Mouse (Mus musculus): ENCODE measurements around the gene Cacna1g. TPM values are rescaled to one million over a fixed set of nuclear protein-coding genes. Genes with fewer than 3 reads are reported as not detected.

Gene Cacna1g
- total RNA-seq, 2 experiments from 2014 or later: 18.7 to 22.7 TPM

GRCm38 (mm10) chr11:94449886-94450285 lies 24.1 kb downstream of the Cacna1g start:
- DNase-seq (ENCODE audit: low spot score in 2 of 2): no peak

GRCm38 (mm10) chr11:94449239-94449638 lies 24.8 kb downstream of the Cacna1g start:
- no peak for DNase-seq (ENCODE audit: low spot score in 2 of 2)

GRCm38 (mm10) chr11:94447017-94447416 lies 27.0 kb downstream of the Cacna1g start:
- no peak for DNase-seq (ENCODE audit: low spot score in 2 of 2)

GRCm38 (mm10) chr11:94445300-94445699 lies 28.7 kb downstream of the Cacna1g start:
- no peak for DNase-seq (ENCODE audit: low spot score in 2 of 2)

GRCm38 (mm10) chr11:94444829-94445228 lies 29.2 kb downstream of the Cacna1g start:
- no peak for DNase-seq (ENCODE audit: low spot score in 2 of 2)

- DNase-seq (ENCODE audit: low spot score in 2 of 2): no peak
These were observed 32.2 kb downstream of the Cacna1g start for GRCm38 (mm10) chr11:94441752-94442151.

- DNase-seq (ENCODE audit: low spot score in 2 of 2): no peak
These were observed 32.9 kb downstream of the Cacna1g start for GRCm38 (mm10) chr11:94441122-94441521.

GRCm38 (mm10) chr11:94440421-94440820 lies 33.6 kb downstream of the Cacna1g start:
- no peak for DNase-seq (ENCODE audit: low spot score in 2 of 2)

GRCm38 (mm10) chr11:94429011-94429651 lies 44.9 kb downstream of the Cacna1g start:
- no peak for DNase-seq (ENCODE audit: low spot score in 2 of 2)

- peak; percentile 69 to 87 for DNase-seq (ENCODE audit: low spot score in 2 of 2)
These were observed 45.7 kb downstream of the Cacna1g start for GRCm38 (mm10) chr11:94428091-94428835.

GRCm38 (mm10) chr11:94425656-94426055 lies 48.3 kb downstream of the Cacna1g start:
- DNase-seq (ENCODE audit: low spot score in 2 of 2): no peak

GRCm38 (mm10) chr11:94425215-94425614 lies 48.8 kb downstream of the Cacna1g start:
- no peak for DNase-seq (ENCODE audit: low spot score in 2 of 2)

- DNase-seq (ENCODE audit: low spot score in 2 of 2): no peak
These were observed 49.6 kb downstream of the Cacna1g start for GRCm38 (mm10) chr11:94424380-94424779.

- no peak for DNase-seq (ENCODE audit: low spot score in 2 of 2)
These were observed 50.1 kb downstream of the Cacna1g start for GRCm38 (mm10) chr11:94423855-94424254.

GRCm38 (mm10) chr11:94420991-94421390 lies 53.0 kb downstream of the Cacna1g start:
- DNase-seq (ENCODE audit: low spot score in 2 of 2): no peak

GRCm38 (mm10) chr11:94420325-94420724 lies 53.7 kb downstream of the Cacna1g start:
- no peak for DNase-seq (ENCODE audit: low spot score in 2 of 2)

GRCm38 (mm10) chr11:94419004-94419727 lies 54.8 kb downstream of the Cacna1g start:
- no peak for DNase-seq (ENCODE audit: low spot score in 2 of 2)

- no peak for DNase-seq (ENCODE audit: low spot score in 2 of 2)
These were observed 60.0 kb downstream of the Cacna1g start for GRCm38 (mm10) chr11:94414042-94414441.

- peak in 1 of 2 experiments; percentile 27 for DNase-seq (ENCODE audit: low spot score in 2 of 2)
These were observed 60.5 kb downstream of the Cacna1g start for GRCm38 (mm10) chr11:94413516-94413915.

- DNase-seq (ENCODE audit: low spot score in 2 of 2): peak in 1 of 2 experiments; percentile 8
These were observed 61.0 kb downstream of the Cacna1g start for GRCm38 (mm10) chr11:94412998-94413469.

GRCm38 (mm10) chr11:94412562-94412961 lies 61.4 kb downstream of the Cacna1g start:
- no peak for DNase-seq (ENCODE audit: low spot score in 2 of 2)

Measured in gastrocnemius, postnatal 4 days (tissue).